Mouse (Mus musculus) telencephalon, adult 2 months (tissue): ENCODE measurements around the gene Gata2.

ENCODE experiments used
- DNase-seq: peaks from one replicate; pipeline ENCODE4 v3.0.0-alpha.2; 2011; ENCODE audit warnings: low read depth, low spot score

The Gata2 gene

GRCm38 (mm10) chr6:88208321-88208720, 14.6 kb downstream of the Gata2 start:
- no peak for DNase-seq

- DNase-seq, result no peak
Measured at GRCm38 (mm10) chr6:88209453-88209852, 15.8 kb downstream of the Gata2 start.

GRCm38 (mm10) chr6:88210182-88210581, 16.5 kb downstream of the Gata2 start:
- no peak for DNase-seq

GRCm38 (mm10) chr6:88215797-88216196, 22.1 kb downstream of the Gata2 start:
- DNase-seq, result no peak

GRCm38 (mm10) chr6:88216199-88216598, 22.5 kb downstream of the Gata2 start:
- no peak for DNase-seq

GRCm38 (mm10) chr6:88219094-88219493, 25.4 kb downstream of the Gata2 start:
- DNase-seq, result no peak

GRCm38 (mm10) chr6:88221968-88222367, 28.3 kb downstream of the Gata2 start, which contains the start of gene Dnajb8:
TSS of gene Dnajb8 (plus strand) at chr6:88222268.
- DNase-seq, result no peak

GRCm38 (mm10) chr6:88226570-88226994, 32.9 kb downstream of the Gata2 start:
- no peak for DNase-seq

GRCm38 (mm10) chr6:88227537-88227936, 33.8 kb downstream of the Gata2 start:
- DNase-seq, result no peak

- no peak for DNase-seq
Measured at GRCm38 (mm10) chr6:88229221-88229620, 35.5 kb downstream of the Gata2 start.

- DNase-seq, result no peak
Measured at GRCm38 (mm10) chr6:88231821-88232220, 38.1 kb downstream of the Gata2 start.

- DNase-seq, result no peak
Measured at GRCm38 (mm10) chr6:88232221-88232620, 38.5 kb downstream of the Gata2 start.

GRCm38 (mm10) chr6:88233996-88234395, 40.3 kb downstream of the Gata2 start:
- DNase-seq, result no peak

GRCm38 (mm10) chr6:88235461-88235860, 41.8 kb downstream of the Gata2 start:
- no peak for DNase-seq

- DNase-seq, result no peak
Measured at GRCm38 (mm10) chr6:88235983-88236382, 42.3 kb downstream of the Gata2 start.

- DNase-seq, result no peak
Measured at GRCm38 (mm10) chr6:88236513-88236912, 42.8 kb downstream of the Gata2 start.

GRCm38 (mm10) chr6:88242604-88243003, 48.9 kb downstream of the Gata2 start:
- no peak for DNase-seq

- DNase-seq, result no peak
Measured at GRCm38 (mm10) chr6:88249231-88249630, 55.5 kb downstream of the Gata2 start.

GRCm38 (mm10) chr6:88251396-88251795, 57.7 kb downstream of the Gata2 start:
- no peak for DNase-seq

GRCm38 (mm10) chr6:88251798-88252478, 58.2 kb downstream of the Gata2 start:
- no peak for DNase-seq

GRCm38 (mm10) chr6:88254082-88254481, 60.4 kb downstream of the Gata2 start:
- no peak for DNase-seq

GRCm38 (mm10) chr6:88255435-88255834, 61.7 kb downstream of the Gata2 start:
- no peak for DNase-seq
